Mouse (Mus musculus) CH12.LX (cell line): Measurements from ENCODE around the gene Zmym6. TPM values are rescaled to one million over a fixed set of nuclear protein-coding genes. Genes with fewer than 3 reads are reported as not detected.
A peak's percentile ranks its signal among the peaks of the same experiment; 100 is the strongest.

Experiments used
- DNase-seq: peaks from one replicate; pipeline ENCODE4 v3.0.0-alpha.2; 2013; ENCODE audit errors: extremely low read depth
- H3K27ac ChIP-seq: 2 replicates; pipeline ENCODE4 v1.5.1; 2012; ENCODE audit warnings: low read depth, mild to moderate bottlenecking, control low read depth, moderate library complexity; ENCODE audit not compliant: insufficient read depth
- H3K27me3 ChIP-seq: replicated peaks from 2 replicates; pipeline ENCODE3; 2012; ENCODE audit warnings: inconsistent platforms
- H3K36me3 ChIP-seq, 2 experiments: replicated peaks in 1 of 2; 2 replicates each; pipeline versions ENCODE3 to v1.6.1; 2012; ENCODE audit warnings: inconsistent platforms in 1 of 2, low read length in 1 of 2, mild to moderate bottlenecking in 1 of 2, mixed read lengths in 1 of 2, moderate library complexity in 1 of 2; ENCODE audit not compliant: control insufficient read depth in 1 of 2, insufficient read depth in 1 of 2
- H3K4me1 ChIP-seq, 2 experiments: 2 replicates each; pipeline ENCODE4 v1.6.1; 2012; ENCODE audit warnings: inconsistent platforms in 1 of 2, moderate library complexity in 1 of 2; ENCODE audit not compliant: insufficient read depth in 2 of 2, control insufficient read depth in 1 of 2
- H3K4me2 ChIP-seq: 2 replicates; pipeline ENCODE4 v1.6.1; 2012; ENCODE audit warnings: low read depth, mild to moderate bottlenecking, control low read depth; ENCODE audit not compliant: poor library complexity, insufficient read depth, severe bottlenecking
- H3K4me3 ChIP-seq, 3 experiments: fragments of 150-350 bp in 1 of 3; sonication (generic) in 1 of 3; replicated peaks in 1 of 3; 2 replicates each; pipeline versions ENCODE3 to v1.5.1; 2011 to 2012; ENCODE audit warnings: low read depth in 2 of 3, low read length in 2 of 3, mild to moderate bottlenecking in 2 of 3, moderate library complexity in 2 of 3, control low read depth in 1 of 3, improper control_type of control experiment in 1 of 3, inconsistent platforms in 1 of 3, mixed read lengths in 1 of 3; ENCODE audit not compliant: poor library complexity in 1 of 3
- H3K79me2 ChIP-seq: replicated peaks from 2 replicates; pipeline ENCODE4 v1.6.1; 2012; ENCODE audit warnings: mild to moderate bottlenecking, moderate library complexity; ENCODE audit not compliant: control insufficient read depth, poor library complexity, insufficient read depth, severe bottlenecking; ENCODE audit errors: extremely low read depth
- H3K9ac ChIP-seq: 2 replicates; pipeline ENCODE4 v1.6.1; 2012; ENCODE audit warnings: low read depth, mild to moderate bottlenecking, control low read depth, moderate library complexity; ENCODE audit not compliant: insufficient read depth
- H3K9me3 ChIP-seq: replicated peaks from 2 replicates; pipeline ENCODE3; 2012; ENCODE audit warnings: low read length, inconsistent platforms, mixed read lengths
- BHLHE40 ChIP-seq: IDR thresholded peaks from 2 replicates; pipeline ENCODE4 v1.6.1; 2011; ENCODE audit warnings: mild to moderate bottlenecking, low read depth, low read length, improper control_type of control experiment
- CHD2 ChIP-seq: IDR thresholded peaks from 2 replicates; pipeline ENCODE4 v1.6.1; 2011; ENCODE audit warnings: low read length, improper control_type of control experiment
- CTCF ChIP-seq, 2 experiments: IDR thresholded peaks in 1 of 2; conservative IDR thresholded peaks in 1 of 2; 2 replicates each; pipeline ENCODE4 v1.5.1; 2011 to 2012; ENCODE audit warnings: low read depth in 2 of 2, low read length in 2 of 2, improper control_type of control experiment in 1 of 2, inconsistent platforms in 1 of 2, mild to moderate bottlenecking in 1 of 2, moderate library complexity in 1 of 2
- ELF1 ChIP-seq: IDR thresholded peaks from 2 replicates; pipeline ENCODE4 v1.6.1; 2014; ENCODE audit warnings: low read depth, mild to moderate bottlenecking, inconsistent platforms, low read length, improper control_type of control experiment
- EP300 ChIP-seq: IDR thresholded peaks from 2 replicates; pipeline ENCODE4 v1.6.1; 2011; ENCODE audit warnings: low read length, improper control_type of control experiment
- GABPA ChIP-seq: IDR thresholded peaks from 2 replicates; pipeline ENCODE4 v1.6.1; 2012; ENCODE audit warnings: low read depth, low read length, improper control_type of control experiment, inconsistent platforms; ENCODE audit not compliant: insufficient replicate concordance
- JUN ChIP-seq: IDR thresholded peaks from 2 replicates; pipeline ENCODE4 v1.6.1; 2011; ENCODE audit warnings: low read depth, mild to moderate bottlenecking, low read length, improper control_type of control experiment, moderate library complexity; ENCODE audit not compliant: insufficient read depth
- MYC ChIP-seq: IDR thresholded peaks from 2 replicates; pipeline ENCODE4 v1.6.1; 2011; ENCODE audit warnings: low read depth, mild to moderate bottlenecking, improper control_type of control experiment, low read length
- PAX5 ChIP-seq: IDR thresholded peaks from 2 replicates; pipeline ENCODE4 v1.6.1; 2012; ENCODE audit warnings: low read length, inconsistent platforms, mixed read lengths
- POLR2AphosphoS2 ChIP-seq: IDR thresholded peaks from 2 replicates; pipeline ENCODE4 v1.6.1; 2011; ENCODE audit warnings: low read depth, low read length, improper control_type of control experiment
- RAD21 ChIP-seq: IDR thresholded peaks from 2 replicates; pipeline ENCODE4 v1.6.1; 2011; ENCODE audit warnings: low read depth, mild to moderate bottlenecking, low read length, improper control_type of control experiment, moderate library complexity
- SMC3 ChIP-seq: IDR thresholded peaks from 2 replicates; pipeline ENCODE4 v1.6.1; 2011; ENCODE audit warnings: low read depth, low read length, improper control_type of control experiment
- TBP ChIP-seq: conservative IDR thresholded peaks from 2 replicates; pipeline ENCODE4 v1.6.1; 2011; ENCODE audit warnings: low read depth, low read length, improper control_type of control experiment
- TCF12 ChIP-seq: IDR thresholded peaks from 2 replicates; pipeline ENCODE4 v1.6.1; 2014; ENCODE audit warnings: low read depth, mild to moderate bottlenecking, inconsistent platforms, low read length, improper control_type of control experiment
- USF1 ChIP-seq: IDR thresholded peaks from 2 replicates; pipeline ENCODE4 v1.6.1; 2014; ENCODE audit warnings: low read depth, mild to moderate bottlenecking, inconsistent platforms, low read length, improper control_type of control experiment
- ZC3H11A ChIP-seq: IDR thresholded peaks from 2 replicates; pipeline ENCODE4 v1.6.1; 2012; ENCODE audit warnings: low read depth, mild to moderate bottlenecking, inconsistent platforms, low read length, improper control_type of control experiment
- ZKSCAN1 ChIP-seq: IDR thresholded peaks from 2 replicates; pipeline ENCODE4 v1.6.1; 2012; ENCODE audit warnings: low read depth, inconsistent platforms, low read length, improper control_type of control experiment, borderline replicate concordance
- ZNF384 ChIP-seq: IDR thresholded peaks from 2 replicates; pipeline ENCODE4 v1.6.1; 2012; ENCODE audit warnings: low read depth, low read length, improper control_type of control experiment, inconsistent platforms
- dilution Hi-C: fragments of 300-500 bp; cut with MboI; formaldehyde crosslinking; loops from 2 replicates; pipeline ENCODE4 v1.14.3; 2020; ENCODE audit warnings: low sequenced_read_pairs; ENCODE audit not compliant: extremely low pct_unique_long_range_greater_than_20kb, extremely low pct_ligation_motif_present
- in situ Hi-C: fragments of 300-500 bp; cut with MboI; formaldehyde crosslinking; loops from 3 replicates; pipeline ENCODE4 v1.14.3; 2019; ENCODE audit warnings: low sequenced_read_pairs, low pct_ligation_motif_present, low pct_unique_long_range_greater_than_20kb, mixed read lengths
- polyA plus RNA-seq: library from polyadenylated mRNA; unstranded; fragments of >175 nt; gene quantifications from 2 replicates; pipeline ENCODE4 v1.2.1, GENCODE M21; 2012; ENCODE audit warnings: low read depth; ENCODE audit not compliant: insufficient read length
- total RNA-seq, 2 experiments: library from RNA; depleted of rRNA; stranded (reverse); fragments of 300-350 nt in 1 of 2; fragments of >200 nt in 1 of 2; gene quantifications; 2 replicates each; pipeline ENCODE4 v1.2.3; 2012 to 2014

Zmym6 gene
- total and polyA plus RNA-seq, 3 experiments: 7.8 to 9.1 (median 8.1) TPM

DNA sequence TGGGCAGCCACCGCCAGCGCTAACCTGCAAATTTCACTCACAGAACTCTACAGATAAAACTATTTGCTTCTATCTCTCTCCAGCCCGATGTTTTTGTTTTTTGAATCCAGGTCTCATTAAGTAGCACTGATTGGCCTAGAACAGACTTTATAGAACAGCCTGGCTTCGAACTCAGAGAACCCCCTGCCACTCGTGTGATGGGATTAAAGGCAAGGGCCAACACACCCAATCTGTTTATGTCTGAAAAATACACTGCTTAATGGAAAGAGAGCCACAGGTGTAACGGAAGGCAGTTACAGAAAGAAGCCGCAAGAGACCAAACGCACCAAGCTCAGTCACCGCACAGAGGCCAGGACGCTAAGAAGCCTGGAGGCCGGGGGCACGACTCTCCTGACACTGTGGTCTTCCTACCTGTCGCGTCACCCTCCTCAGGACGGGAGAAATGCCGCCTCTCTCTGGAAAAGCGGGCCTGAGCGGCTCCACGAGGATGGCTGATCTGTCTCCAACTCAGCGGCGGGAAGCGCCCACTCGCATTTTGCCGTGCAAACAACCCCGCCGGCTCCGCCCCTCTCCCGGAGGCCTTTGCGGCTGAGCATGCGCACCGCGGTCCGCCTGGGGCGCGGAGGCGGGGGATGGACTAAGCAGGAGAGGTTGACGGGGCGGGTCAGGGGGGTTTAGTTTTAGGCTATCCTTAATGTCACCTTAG lies 16.4 kb upstream of the Zmym6 start, which contains the start of gene Zmym1 (continued):
- TF ChIP-seq ZKSCAN1: no peak
- no peak for TF ChIP-seq EP300
- peak; percentile 57; the same call in 1 of the 2 replicates for TF ChIP-seq ELF1
- peak; percentile 84 for TF ChIP-seq TCF12
- TF ChIP-seq ZNF384: no peak
- no peak for TF ChIP-seq PAX5
- TF ChIP-seq USF1: no peak
- peak; percentile 44; the same call in 1 of the 2 replicates for TF ChIP-seq POLR2AphosphoS2
- TF ChIP-seq JUN: no peak
- no peak for TF ChIP-seq CTCF (conservative IDR thresholded peaks at IDR 0.05 in 1 of 2, IDR thresholded peaks at IDR 0.05 in 1 of 2; ENCODE audit: low read depth in 2 of 2, low read length in 2 of 2)
- TF ChIP-seq TBP: 0 out of 2 replicates have a peak, but pooled peaks have one; percentile 26
- no peak for TF ChIP-seq RAD21
- 0 out of 2 replicates have a peak, but pooled peaks have one; percentile 16 for TF ChIP-seq CHD2

DNA sequence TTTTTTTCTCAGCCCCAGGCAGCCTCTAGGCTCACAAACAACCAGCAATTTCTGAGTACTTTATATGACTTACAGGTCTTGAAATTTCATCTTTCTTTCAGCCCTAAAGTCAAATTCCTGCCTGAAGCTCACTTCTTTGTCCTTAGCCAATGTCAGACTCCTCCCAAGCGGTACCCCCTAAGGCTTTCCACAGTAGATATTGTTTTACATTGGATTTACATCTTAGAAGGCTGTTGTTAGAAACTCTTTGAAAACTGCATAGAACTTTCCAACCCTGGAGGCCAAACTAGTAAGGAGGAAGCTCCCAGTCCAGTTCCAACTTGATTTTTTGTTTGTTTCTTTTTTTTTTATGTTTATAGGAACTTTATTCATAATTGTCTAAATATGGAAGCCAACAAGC lies 13.1 kb upstream of the Zmym6 start:
- Histone ChIP-seq H3K9me3 (no peaks in the 10 kb centered on the region), H3K4me3 (no peak overlapping the region), H3K27me3 (no peaks in the 10 kb centered on the region), H3K4me2 (no peak overlapping the region), H3K9ac (no peak overlapping the region), H3K27ac (no peak overlapping the region), H3K4me1 (peaks cover 0 to 14% of the 10 kb centered on the region in 2 experiments; a peak in 2 of 4 replicates), H3K36me3 (peaks cover 0 to 6% of the 10 kb centered on the region in 2 experiments), H3K79me2 (peaks cover 18% of the 10 kb centered on the region)
- in situ Hi-C loops: no loop called here
- TF ChIP-seq MYC: no peak
- no peak for TF ChIP-seq GABPA
- DNase-seq: no peak
- dilution Hi-C loops: no loop called here

GRCm38 (mm10) chr4:127074915-127075314 lies 2.3 kb upstream of the Zmym6 start:
- peaks cover 0 to 21% of the 10 kb centered on the region in 2 experiments; a peak in 2 of 4 replicates for H3K4me1 ChIP-seq
- no peak for DNase-seq
- H3K27ac ChIP-seq: no peak overlapping the region
- no peak overlapping the region for H3K4me2 ChIP-seq
- TF ChIP-seq BHLHE40 (no peak), RAD21 (peak; percentile 52), ZNF384 (no peak), CTCF (conservative IDR thresholded peaks at IDR 0.05 in 1 of 2, IDR thresholded peaks at IDR 0.05 in 1 of 2; ENCODE audit: low read depth in 2 of 2, low read length in 2 of 2) (peak in 1 of 2 experiments; percentile 56; a peak in 2 of 4 replicates), ZC3H11A (no peak), SMC3 (peak; percentile 19; the same call in 1 of the 2 replicates)
- TF ChIP-seq, all 38 proteins: peak for 3
- Histone ChIP-seq H3K36me3 (no peaks in the 10 kb centered on the region), H3K4me3 (no peak overlapping the region), H3K9me3 (no peaks in the 10 kb centered on the region), H3K9ac (no peak overlapping the region), H3K27me3 (no peaks in the 10 kb centered on the region), H3K79me2 (no peaks in the 10 kb centered on the region)
- in situ Hi-C loops (loop anchor here (10.0 kb wide), 1 partner anchor 170 kb away; the partner anchor contains the start of gene Smim12), dilution Hi-C loops (no loop called here)
